Mouse (Mus musculus): ENCODE data around the gene Timm44. TPM values are rescaled to one million over a fixed set of nuclear protein-coding genes. Genes with fewer than 3 reads are reported as not detected.

Timm44 gene
- 63.2 and 73.9 TPM in 2 replicates for polyA plus RNA-seq (2012; rRNA removed)

DNA sequence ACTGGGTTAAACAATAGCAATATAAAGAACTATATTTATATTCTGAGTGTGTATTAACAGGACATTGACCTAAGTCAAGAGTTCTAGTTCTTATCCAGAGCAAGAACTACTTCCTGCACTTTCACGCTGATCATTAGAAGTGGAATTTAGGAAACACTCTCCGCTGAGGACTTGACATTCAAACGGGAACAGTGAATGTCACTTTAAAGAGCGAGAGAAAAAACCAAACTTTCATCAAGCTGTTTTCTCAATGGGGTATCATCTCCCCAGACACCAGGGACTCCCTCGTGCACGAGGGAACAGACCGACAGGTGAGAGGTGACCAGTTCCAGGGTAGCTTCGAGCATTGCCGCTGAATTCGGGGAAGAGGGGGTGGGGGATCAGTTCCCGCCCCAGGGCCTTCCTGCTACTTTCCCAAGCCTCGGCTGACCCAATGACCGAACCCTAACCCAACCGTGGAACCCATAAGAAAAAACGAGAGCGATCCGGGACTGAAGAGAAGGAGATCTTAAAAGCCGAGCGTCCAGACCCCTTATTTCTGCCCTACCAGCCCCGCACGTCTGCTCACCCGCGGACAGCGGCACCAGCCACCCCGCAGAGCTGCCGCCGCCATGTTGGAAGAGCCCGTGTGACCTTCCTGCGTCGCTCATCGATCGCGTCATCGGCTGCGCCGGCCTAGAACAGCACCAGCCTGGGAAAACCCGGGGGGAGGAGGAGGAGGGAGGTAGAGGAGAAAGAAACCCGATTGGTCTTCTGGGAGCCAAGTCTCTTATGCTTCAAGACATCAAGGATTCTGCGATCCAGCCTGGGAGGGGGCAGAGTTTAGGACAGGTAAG lies at the start of gene Timm44:
Timm44 (minus strand) TSS at position 639 of the 836 bp plus-strand sequence.

GRCm38 (mm10) chr8:4324983-4325750 lies 49.5 kb upstream of the Timm44 start, which contains the start of the genes Ccl25 and Elavl1:
TSS of gene Ccl25 (plus strand) at chr8:4325210.
TSS of gene Elavl1 (minus strand) at chr8:4325413.

GRCm38 (mm10) chr8:4259125-4259804 lies 16.4 kb downstream of the Timm44 start, which contains the start of gene Ctxn1:
TSS of gene Ctxn1 (minus strand) at chr8:4259274.

GRCm38 (mm10) chr8:4252934-4253841 lies 22.5 kb downstream of the Timm44 start, which contains the start of gene Snapc2:
TSS of gene Snapc2 (plus strand) at chr8:4253080.

DNA sequence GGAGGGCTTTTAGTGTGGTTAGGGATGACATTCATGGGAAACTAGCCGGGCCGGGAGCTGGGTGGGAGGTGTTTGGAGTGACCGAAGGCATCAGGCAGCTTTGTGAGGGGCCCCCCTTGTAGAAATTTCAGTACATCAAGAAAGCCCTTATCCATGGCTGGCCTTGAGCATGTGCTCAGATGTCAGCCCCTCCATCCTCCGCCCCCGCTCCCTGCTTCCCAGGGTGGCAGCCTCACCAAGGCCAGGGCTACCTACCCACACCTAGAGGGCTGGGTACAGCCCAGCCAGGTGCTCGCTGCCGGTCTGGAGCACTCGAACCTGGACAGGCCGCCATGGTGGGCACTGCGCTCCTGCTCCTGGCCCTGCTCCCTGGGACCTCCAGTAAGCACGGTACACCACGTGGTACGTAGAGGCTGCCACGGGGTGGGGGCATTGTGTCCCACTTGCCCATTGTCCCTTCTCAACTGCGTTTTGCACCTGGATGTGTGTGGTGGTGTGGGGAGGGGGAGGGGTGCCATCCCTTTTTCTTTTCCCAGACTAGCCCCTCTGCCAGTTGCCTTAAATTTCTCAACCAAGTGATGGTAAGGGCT lies 27.7 kb downstream of the Timm44 start, which contains the start of gene Tgfbr3l:
Tgfbr3l (plus strand) TSS at position 264 of the 590 bp plus-strand sequence.

GRCm38 (mm10) chr8:4238434-4239192 lies 37.1 kb downstream of the Timm44 start, which contains the start of the genes Map2k7 and Gm49320:
TSS of gene Map2k7 (plus strand) at chr8:4238740.
TSS of gene Gm49320 (plus strand) at chr8:4238865.

DNA sequence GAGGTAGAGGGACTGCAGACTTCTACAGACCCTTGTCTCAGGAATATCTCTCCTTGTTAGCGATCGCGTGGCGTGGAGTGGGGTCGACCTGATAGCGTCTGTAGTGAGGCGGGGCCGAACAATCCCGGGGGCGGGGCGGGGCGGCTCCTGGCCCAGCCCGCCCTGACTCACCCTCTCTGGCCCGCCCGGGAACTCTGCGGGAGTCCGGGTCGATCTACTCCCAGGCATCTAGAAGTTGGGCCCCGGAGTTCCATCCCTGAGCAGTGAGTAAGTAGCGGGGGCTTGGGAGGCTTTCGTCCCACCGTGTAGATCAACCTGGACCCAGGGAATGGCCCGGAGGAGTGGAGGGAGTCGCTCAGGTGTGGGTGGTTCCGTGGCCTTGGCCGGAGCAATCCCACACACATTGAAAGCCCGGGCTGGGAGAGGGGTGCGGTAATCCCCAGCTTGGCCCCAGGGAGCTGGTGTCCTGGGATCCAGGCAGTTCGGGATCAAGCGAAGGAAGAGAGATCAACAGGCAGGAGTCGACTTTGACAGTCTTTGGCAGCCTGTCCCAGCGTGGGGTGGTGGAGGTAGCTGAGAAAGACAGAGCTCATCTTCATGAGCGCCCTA lies 48.9 kb downstream of the Timm44 start, which contains the start of gene Lrrc8e:
Lrrc8e (plus strand) TSS at position 89 of the 609 bp plus-strand sequence.

DNA sequence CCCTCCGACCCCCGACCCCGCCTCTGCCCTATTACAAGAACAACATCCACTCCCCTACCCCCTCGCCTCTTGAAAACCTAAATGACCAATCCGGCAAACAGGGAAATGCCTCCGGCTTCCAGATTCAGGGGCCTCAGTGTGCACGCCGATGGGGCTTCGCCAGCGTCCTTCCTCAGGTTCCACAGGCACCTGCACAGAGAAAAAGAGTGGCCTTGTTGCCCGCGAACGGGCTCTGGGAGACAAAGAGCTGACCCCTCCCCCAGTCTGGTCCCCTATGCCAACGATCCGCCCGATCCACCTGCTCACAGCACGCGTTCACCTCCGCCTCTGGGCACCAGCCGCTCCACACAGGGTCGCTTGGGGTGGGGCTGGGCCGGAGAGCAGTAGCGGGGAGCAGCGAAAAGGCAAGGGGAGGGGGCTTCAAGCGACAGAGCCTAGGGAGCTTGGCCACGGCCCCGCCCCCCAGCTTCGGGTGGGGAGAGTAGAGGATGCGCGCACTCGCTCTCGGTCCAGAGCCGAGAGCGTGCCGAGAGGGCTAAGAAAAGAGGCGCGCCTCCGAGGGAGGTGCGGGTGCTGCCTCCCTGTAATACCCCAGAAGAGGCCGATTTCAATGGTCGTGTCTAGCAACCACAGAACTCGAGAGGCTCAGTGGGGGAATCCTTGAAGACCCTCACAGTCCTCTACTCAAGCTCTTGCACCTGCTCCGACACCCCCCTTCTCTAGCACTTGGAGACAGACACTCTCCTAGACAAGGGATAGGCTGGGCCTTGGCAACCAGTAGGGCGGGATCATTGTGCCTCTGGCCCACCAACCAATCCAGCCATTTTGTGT lies 58.7 kb downstream of the Timm44 start, which contains the start of gene Prr36:
Prr36 (minus strand) TSS at position 669 of the 831 bp plus-strand sequence.

Other genes starting within 250 kb of the Timm44 start
- 0.89 and 4.1 TPM in 2 replicates for gene Cd209f, start 170.1 kb downstream of the Timm44 start, polyA plus RNA-seq (2012; rRNA removed)
- 3.0 and 3.8 TPM in 2 replicates for gene Cd209g, start 141.8 kb downstream of the Timm44 start, polyA plus RNA-seq (2012; rRNA removed)
- 16.9 and 18.5 TPM in 2 replicates for gene Evi5l, start 109.3 kb downstream of the Timm44 start, polyA plus RNA-seq (2012; rRNA removed)
- 0.51 and 2.1 TPM in 2 replicates for gene Prr36, start 58.5 kb downstream of the Timm44 start, polyA plus RNA-seq (2012; rRNA removed)
- 4.3 and 8.4 TPM in 2 replicates for gene Lrrc8e, start 49.1 kb downstream of the Timm44 start, polyA plus RNA-seq (2012; rRNA removed)
- gene Map2k7, start 37.2 kb downstream of the Timm44 start, polyA plus RNA-seq (2012; rRNA removed), result 31.5 and 42.3 TPM in 2 replicates
- 1.3 and 2.4 TPM in 2 replicates for gene Gm49320, start 37.0 kb downstream of the Timm44 start, polyA plus RNA-seq (2012; rRNA removed)
- gene Tgfbr3l, start 27.7 kb downstream of the Timm44 start, polyA plus RNA-seq (2012; rRNA removed), result 34.6 and 89.3 TPM in 2 replicates
- gene Snapc2, start 22.8 kb downstream of the Timm44 start, polyA plus RNA-seq (2012; rRNA removed), result 36.8 and 36.9 TPM in 2 replicates
- 26.2 and 39.8 TPM in 2 replicates for gene Ctxn1, start 16.6 kb downstream of the Timm44 start, polyA plus RNA-seq (2012; rRNA removed)
- gene Ccl25, start 49.3 kb upstream of the Timm44 start, polyA plus RNA-seq (2012; rRNA removed), result 2.9 and 4.3 TPM in 2 replicates
- gene Elavl1, start 49.5 kb upstream of the Timm44 start, polyA plus RNA-seq (2012; rRNA removed), result 25.2 and 28.0 TPM in 2 replicates
- gene Cers4, start 217.1 kb upstream of the Timm44 start, polyA plus RNA-seq (2012; rRNA removed), result 73.2 and 77.5 TPM in 2 replicates

Measured in colon, adult 2 months (tissue).